Mouse (Mus musculus): ENCODE data around the gene Foxm1. TPM values are rescaled to one million over a fixed set of nuclear protein-coding genes. Genes with fewer than 3 reads are reported as not detected.

Gene Foxm1
- total and polyA plus RNA-seq, 3 experiments: 13.7 to 61.9 (median 31.1) TPM

- H3K9me3 ChIP-seq (replicated peaks; ENCODE audit: insufficient read depth, low read length): no peaks in the 10 kb centered on the region
- H3K4me1 ChIP-seq (ENCODE audit: control insufficient read depth in 1 of 2, insufficient read depth in 2 of 2, low read length in 2 of 2): peaks cover 0 to 5% of the 10 kb centered on the region in 2 experiments; a peak in 2 of 4 replicates
- peak overlapping the region; percentile 68 to 88 for H3K4me3 ChIP-seq (ENCODE audit: control insufficient read depth in 1 of 2, insufficient read depth in 1 of 2, low read depth in 2 of 2, low read length in 2 of 2)
- no peak for DNase-seq (ENCODE audit: low read depth, low spot score)
- H3K79me2 ChIP-seq (ENCODE audit: control insufficient read depth, insufficient read depth, low read length, poor library complexity): peaks cover 10% of the 10 kb centered on the region
- no peak overlapping the region for H3K27ac ChIP-seq (ENCODE audit: control insufficient read depth, low read depth, low read length)
- H3K9ac ChIP-seq (ENCODE audit: control insufficient read depth, low read depth, low read length, poor library complexity, severe bottlenecking): peak overlapping the region; percentile 79
- no peaks in the 10 kb centered on the region for H3K27me3 ChIP-seq (ENCODE audit: control insufficient read depth in 1 of 2, insufficient read depth in 2 of 2, low read length in 2 of 2)
- H3K36me3 ChIP-seq (ENCODE audit: control insufficient read depth in 1 of 2, insufficient read depth in 2 of 2, low read length in 2 of 2): peaks cover 0 to 8% of the 10 kb centered on the region in 2 experiments; a peak in 3 of 4 replicates
- TF ChIP-seq ZC3H11A (IDR thresholded peaks at IDR 0.05; ENCODE audit: low read depth, low read length) (no peak), GATA1 (IDR thresholded peaks at IDR 0.05; ENCODE audit: low read depth, low read length) (no peak), POLR2AphosphoS5 (IDR thresholded peaks at IDR 0.05; ENCODE audit: borderline replicate concordance, low read depth, low read length) (no peak), NRF1 (IDR thresholded peaks at IDR 0.05; ENCODE audit: insufficient read depth, low read depth, low read length, poor library complexity, severe bottlenecking) (no peak), MYC (IDR thresholded peaks at IDR 0.05; ENCODE audit: low read depth, low read length) (no peak), ETS1 (IDR thresholded peaks at IDR 0.05; ENCODE audit: low read depth, low read length) (no peak), RCOR1 (IDR thresholded peaks at IDR 0.05; ENCODE audit: low read depth, low read length) (no peak), MEF2A (IDR thresholded peaks at IDR 0.05; ENCODE audit: extremely low read depth, insufficient replicate concordance, low read depth, low read length, poor library complexity, severe bottlenecking) (no peak), USF1 (IDR thresholded peaks at IDR 0.05; ENCODE audit: low read depth, low read length) (no peak), RAD21 (IDR thresholded peaks at IDR 0.05; ENCODE audit: low read depth, low read length) (no peak), MAZ (IDR thresholded peaks at IDR 0.05; ENCODE audit: low read depth, low read length) (no peak), HCFC1 (IDR thresholded peaks at IDR 0.05; ENCODE audit: low read depth, low read length) (no peak), CTCF (IDR thresholded peaks at IDR 0.05 in 2 of 3, conservative IDR thresholded peaks at IDR 0.05 in 1 of 3; ENCODE audit: control insufficient read depth in 1 of 3, insufficient read depth in 1 of 3, low read depth in 2 of 3, low read length in 3 of 3, poor library complexity in 1 of 3, severe bottlenecking in 1 of 3) (no peak), KAT2A (conservative IDR thresholded peaks at IDR 0.05; ENCODE audit: low read depth, low read length) (no peak), ZKSCAN1 (IDR thresholded peaks at IDR 0.05; ENCODE audit: low read depth, low read length) (no peak), NELFE (IDR thresholded peaks at IDR 0.05; ENCODE audit: low read depth, low read length) (no peak)
Observed at GRCm38 (mm10) chr6:128355201-128355681, 7.5 kb upstream of the Foxm1 start.

- Histone ChIP-seq H3K27ac (ENCODE audit: control insufficient read depth, low read depth, low read length) (no peak within 1 kb of the TSS), H3K9me3 (replicated peaks; ENCODE audit: insufficient read depth, low read length) (no peaks in the 10 kb centered on the region), H3K4me1 (ENCODE audit: control insufficient read depth in 1 of 2, insufficient read depth in 2 of 2, low read length in 2 of 2) (peaks cover 0 to 5% of the 10 kb centered on the region in 2 experiments; a peak in 2 of 4 replicates), H3K79me2 (ENCODE audit: control insufficient read depth, insufficient read depth, low read length, poor library complexity) (peaks cover 14% of the 10 kb centered on the region), H3K27me3 (ENCODE audit: control insufficient read depth in 1 of 2, insufficient read depth in 2 of 2, low read length in 2 of 2) (no peaks in the 10 kb centered on the region), H3K9ac (ENCODE audit: control insufficient read depth, low read depth, low read length, poor library complexity, severe bottlenecking) (peak within 1 kb of the TSS; percentile 79), H3K4me3 (ENCODE audit: control insufficient read depth in 1 of 2, insufficient read depth in 1 of 2, low read depth in 2 of 2, low read length in 2 of 2) (peak within 1 kb of the TSS; percentile 68 to 88), H3K36me3 (ENCODE audit: control insufficient read depth in 1 of 2, insufficient read depth in 2 of 2, low read length in 2 of 2) (peaks cover 0 to 12% of the 10 kb centered on the region in 2 experiments; a peak in 3 of 4 replicates)
- peak; percentile 96 for DNase-seq (ENCODE audit: low read depth, low spot score)
- TF ChIP-seq CHD1 (IDR thresholded peaks at IDR 0.05; ENCODE audit: low read depth, low read length) (no peak), POLR2AphosphoS2 (IDR thresholded peaks at IDR 0.05; ENCODE audit: low read length) (peak; percentile 85), SIN3A (IDR thresholded peaks at IDR 0.05; ENCODE audit: low read length) (peak; percentile 56; the same call in 1 of the 2 replicates), NELFE (IDR thresholded peaks at IDR 0.05; ENCODE audit: low read depth, low read length) (peak; percentile 49), MXI1 (IDR thresholded peaks at IDR 0.05; ENCODE audit: low read depth, low read length) (peak; percentile 72; the same call in 1 of the 2 replicates), ETS1 (IDR thresholded peaks at IDR 0.05; ENCODE audit: low read depth, low read length) (0 out of 2 replicates have a peak, but pooled peaks have one; percentile 20), TCF12 (IDR thresholded peaks at IDR 0.05; ENCODE audit: low read depth, low read length) (peak; percentile 26; the same call in 1 of the 2 replicates), HCFC1 (IDR thresholded peaks at IDR 0.05; ENCODE audit: low read depth, low read length) (peak; percentile 80), SMC3 (IDR thresholded peaks at IDR 0.05; ENCODE audit: low read depth, low read length) (no peak), UBTF (IDR thresholded peaks at IDR 0.05; ENCODE audit: borderline replicate concordance, insufficient read depth, low read depth, low read length) (no peak), ELF1 (IDR thresholded peaks at IDR 0.05; ENCODE audit: low read depth, low read length) (0 out of 2 replicates have a peak, but pooled peaks have one; percentile 24), EP300 (IDR thresholded peaks at IDR 0.05; ENCODE audit: low read depth in 1 of 2, low read length in 2 of 2) (no peak), TAL1 (IDR thresholded peaks at IDR 0.05; ENCODE audit: low read length) (no peak), TBP (IDR thresholded peaks at IDR 0.05; ENCODE audit: low read depth, low read length) (0 out of 2 replicates have a peak, but pooled peaks have one; percentile 38), GABPA (IDR thresholded peaks at IDR 0.05; ENCODE audit: low read depth, low read length) (no peak), USF1 (IDR thresholded peaks at IDR 0.05; ENCODE audit: low read depth, low read length) (peak; percentile 30; the same call in 1 of the 2 replicates), CTCF (IDR thresholded peaks at IDR 0.05 in 2 of 3, conservative IDR thresholded peaks at IDR 0.05 in 1 of 3; ENCODE audit: control insufficient read depth in 1 of 3, insufficient read depth in 1 of 3, low read depth in 2 of 3, low read length in 3 of 3, poor library complexity in 1 of 3, severe bottlenecking in 1 of 3) (no peak)
Observed at GRCm38 (mm10) chr6:128355726-128356416, 6.9 kb upstream of the Foxm1 start, which contains the start of gene Tulp3. Tulp3 (minus strand) TSS chr6:128355851.
